Mouse (Mus musculus) heart, postnatal 36 days (tissue): Measurements from ENCODE around the gene Sirt7. TPM values are rescaled to one million over a fixed set of nuclear protein-coding genes. Genes with fewer than 3 reads are reported as not detected.

Source experiments
- DNase-seq, 2 experiments: peaks; one replicate each; pipeline ENCODE4 v3.0.0; 2021 to 2022
- intact Hi-C: fragments of 180-260 bp; cut with DNase I; formaldehyde crosslinking; loops from one replicate; pipeline ENCODE4 v1.15.1; 2025
- total RNA-seq, 2 experiments: library from RNA; stranded (reverse); gene quantifications; 2 replicates each; pipeline ENCODE4 v1.2.3; 2021

Sirt7 gene
- 10 to 100 TPM; 10.0 to 10.1 TPM for total RNA-seq

DNA sequence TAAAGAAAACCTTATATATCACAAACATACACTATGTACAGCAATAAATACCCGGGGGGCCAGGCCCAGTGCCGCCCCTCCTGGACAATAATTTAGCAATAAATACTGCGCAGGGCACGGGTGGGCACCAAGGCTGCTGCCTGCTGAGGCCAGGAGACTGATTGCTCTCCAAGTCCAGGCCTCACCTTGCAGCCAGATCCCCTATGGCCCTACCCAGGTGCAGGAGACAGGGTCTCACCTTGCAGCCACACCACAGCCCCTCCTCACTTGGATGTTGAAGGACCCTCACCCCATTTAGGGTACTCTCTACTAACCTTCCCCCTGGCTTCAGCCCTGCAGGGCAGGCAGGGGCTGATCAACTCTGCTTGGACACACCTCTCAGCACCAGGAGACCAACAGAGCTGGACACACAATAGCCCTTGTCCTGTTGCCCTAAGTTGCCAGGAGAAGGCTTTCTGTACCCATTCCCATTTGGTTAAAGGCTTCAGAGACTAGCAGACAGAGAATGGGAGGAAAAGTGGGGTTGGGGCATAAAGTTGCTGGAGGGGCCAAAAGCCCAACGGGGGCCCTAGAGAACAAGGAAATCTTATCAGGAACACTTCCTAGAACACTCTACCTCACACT lies at the start of gene Sirt7:
Sirt7 (minus strand) TSS at position 89 of the 624 bp plus-strand sequence.
- DNase-seq, result no peak
- intact Hi-C loops, result loop anchor here (5.0 kb wide), 1 partner anchor 47 kb away; the partner anchor contains the start of gene Aspscr1

DNA sequence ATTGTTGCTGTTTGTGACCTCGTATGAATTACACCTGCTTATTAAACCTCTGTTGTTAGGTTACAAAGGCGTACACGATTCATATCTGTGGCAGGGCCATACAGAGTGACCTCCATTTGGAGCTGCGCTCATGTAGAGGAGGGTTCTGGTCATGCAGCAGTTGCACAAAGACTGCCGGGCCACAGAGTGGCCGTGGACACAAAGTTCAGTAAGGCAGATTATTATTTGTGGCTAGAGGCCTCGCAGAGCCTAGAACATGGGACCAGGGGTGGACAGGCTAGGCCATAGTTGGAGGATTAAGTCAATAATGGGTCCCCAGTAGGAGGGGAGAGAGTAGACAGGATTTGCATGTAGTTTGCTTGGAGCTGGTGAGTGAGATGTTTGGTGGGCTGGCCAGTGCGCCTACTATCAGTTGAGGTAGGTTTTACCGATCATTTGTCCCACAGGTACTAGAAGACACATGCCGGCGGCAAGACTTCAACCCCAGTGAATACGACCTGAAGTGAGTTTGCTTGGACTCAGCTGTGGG lies 48.6 kb upstream of the Sirt7 start:
- no peak for DNase-seq
- intact Hi-C loops, result loop anchor here (5.0 kb wide), 2 partner anchors 46 to 181 kb away; partner anchors contain the start of genes Sirt7 and Slc25a10

- DNase-seq, result peak; percentile 95 to 98
- intact Hi-C loops, result loop anchor here (5.0 kb wide), 2 partner anchors 46 to 181 kb away; partner anchors contain the start of genes Sirt7 and Slc25a10
These were observed 47.9 kb upstream of the Sirt7 start, which contains the start of gene Aspscr1 for GRCm38 (mm10) chr11:120672687-120673593. Aspscr1 (plus strand) TSS chr11:120672973.

GRCm38 (mm10) chr11:120666617-120667016 lies 41.6 kb upstream of the Sirt7 start:
- DNase-seq, result no peak
- intact Hi-C loops, result no loop called here

DNA sequence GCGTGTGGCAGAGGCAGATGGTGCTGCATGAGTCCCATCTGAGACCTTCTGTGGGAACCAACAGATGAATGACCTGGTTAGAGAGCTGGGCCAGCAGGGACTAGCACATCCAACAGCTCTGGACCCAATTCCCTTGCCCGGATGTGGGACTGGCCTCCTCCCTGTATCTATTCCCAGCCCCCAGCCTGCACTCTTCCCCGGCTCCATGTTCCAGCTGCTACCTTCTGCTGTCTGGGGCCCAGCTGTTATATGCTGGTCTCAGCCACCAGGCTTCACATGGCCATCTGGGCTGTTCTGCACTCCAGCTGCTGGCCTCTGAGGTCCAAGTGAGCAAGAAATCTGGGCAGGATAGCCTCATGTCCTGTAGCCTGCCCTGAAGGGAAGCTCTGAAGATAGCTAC lies 40.4 kb upstream of the Sirt7 start:
- peak; percentile 59 for DNase-seq
- intact Hi-C loops, result no loop called here

- DNase-seq, result no peak
- intact Hi-C loops, result no loop called here
These were observed 38.7 kb upstream of the Sirt7 start for GRCm38 (mm10) chr11:120663714-120664113.

DNA sequence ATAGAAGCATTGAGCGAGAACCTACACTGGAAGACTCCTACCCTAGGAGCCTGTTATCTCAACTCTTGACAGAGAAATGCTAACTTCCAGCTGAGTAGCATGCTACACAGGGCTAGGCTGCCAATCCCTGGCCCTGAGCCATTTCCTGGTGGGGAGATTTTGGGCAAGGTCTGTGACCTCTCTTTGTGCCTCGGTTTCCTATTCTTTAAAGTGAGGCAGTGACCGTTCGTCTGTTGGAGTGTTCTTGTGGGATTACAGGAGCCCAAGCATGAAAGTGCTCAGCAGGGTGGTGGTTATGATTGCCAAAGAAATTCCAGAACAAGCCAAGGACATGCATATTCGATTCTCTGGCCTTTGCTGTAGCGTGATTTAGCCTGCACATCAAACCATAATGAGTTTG lies 37.7 kb upstream of the Sirt7 start:
- no peak for DNase-seq
- intact Hi-C loops, result no loop called here

DNA sequence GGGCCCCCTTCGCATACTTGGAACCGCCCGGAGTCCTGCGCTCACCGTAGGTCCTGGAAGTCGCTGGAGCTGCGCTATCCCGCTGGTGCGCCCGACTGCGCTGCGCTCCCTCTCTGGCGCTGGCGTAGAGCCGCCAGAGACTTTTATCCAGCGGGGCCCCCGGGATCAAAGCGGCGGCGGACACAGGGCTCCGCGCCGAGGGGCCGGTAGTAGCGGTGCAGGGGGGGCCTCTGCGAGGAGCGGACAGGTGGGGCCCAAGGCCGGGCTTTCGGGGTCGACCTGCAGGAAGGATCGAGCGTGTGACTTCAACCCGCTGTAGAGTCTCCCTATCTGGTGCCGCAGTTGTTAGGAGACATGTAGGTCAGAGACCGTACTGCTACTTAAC lies 36.0 kb upstream of the Sirt7 start, which contains the start of gene Notum:
Notum (minus strand) TSS at position 100 of the 385 bp plus-strand sequence.
- DNase-seq, result no peak
- intact Hi-C loops, result no loop called here

DNA sequence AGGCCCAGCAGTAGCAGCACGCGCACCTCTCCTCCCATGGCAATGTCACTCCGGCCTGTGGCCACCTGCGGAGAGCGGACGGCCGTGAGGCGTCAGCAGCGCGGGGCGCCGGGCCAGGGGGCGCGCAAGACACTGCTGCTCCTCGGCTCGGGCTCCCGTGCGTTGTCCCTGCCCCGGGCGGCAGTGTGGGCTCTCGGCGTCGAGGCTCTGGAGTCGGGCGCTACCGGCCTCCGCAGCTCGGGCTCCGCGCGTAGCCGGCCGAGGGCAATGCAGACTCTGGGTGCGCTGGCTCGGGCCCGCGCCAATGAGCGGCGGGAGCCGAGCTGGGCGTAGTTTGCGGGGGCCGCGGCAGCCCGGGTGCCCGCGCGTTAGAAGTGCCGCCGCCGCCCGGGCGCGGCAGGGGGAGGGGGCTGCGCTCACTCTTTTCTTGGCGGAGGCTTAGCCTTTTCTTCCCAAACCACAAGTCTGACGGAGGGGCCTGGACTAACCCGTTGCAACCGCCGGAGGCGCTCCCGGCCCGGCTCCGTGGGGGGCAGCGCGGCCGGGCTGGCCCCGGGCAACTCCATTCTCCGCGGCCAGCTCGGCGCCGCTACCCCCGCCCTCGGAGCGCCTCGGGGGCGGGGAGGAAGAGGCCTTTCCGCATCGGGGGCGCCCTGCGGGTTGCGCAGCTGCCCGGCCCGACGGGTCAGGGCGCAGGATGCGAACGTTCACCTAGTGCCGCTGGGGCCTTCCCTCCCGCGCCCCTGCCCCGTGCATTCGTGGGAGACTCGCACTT lies 35.4 kb upstream of the Sirt7 start:
- intact Hi-C loops, result no loop called here
- DNase-seq, result peak in 1 of 2 experiments; percentile 37

DNA sequence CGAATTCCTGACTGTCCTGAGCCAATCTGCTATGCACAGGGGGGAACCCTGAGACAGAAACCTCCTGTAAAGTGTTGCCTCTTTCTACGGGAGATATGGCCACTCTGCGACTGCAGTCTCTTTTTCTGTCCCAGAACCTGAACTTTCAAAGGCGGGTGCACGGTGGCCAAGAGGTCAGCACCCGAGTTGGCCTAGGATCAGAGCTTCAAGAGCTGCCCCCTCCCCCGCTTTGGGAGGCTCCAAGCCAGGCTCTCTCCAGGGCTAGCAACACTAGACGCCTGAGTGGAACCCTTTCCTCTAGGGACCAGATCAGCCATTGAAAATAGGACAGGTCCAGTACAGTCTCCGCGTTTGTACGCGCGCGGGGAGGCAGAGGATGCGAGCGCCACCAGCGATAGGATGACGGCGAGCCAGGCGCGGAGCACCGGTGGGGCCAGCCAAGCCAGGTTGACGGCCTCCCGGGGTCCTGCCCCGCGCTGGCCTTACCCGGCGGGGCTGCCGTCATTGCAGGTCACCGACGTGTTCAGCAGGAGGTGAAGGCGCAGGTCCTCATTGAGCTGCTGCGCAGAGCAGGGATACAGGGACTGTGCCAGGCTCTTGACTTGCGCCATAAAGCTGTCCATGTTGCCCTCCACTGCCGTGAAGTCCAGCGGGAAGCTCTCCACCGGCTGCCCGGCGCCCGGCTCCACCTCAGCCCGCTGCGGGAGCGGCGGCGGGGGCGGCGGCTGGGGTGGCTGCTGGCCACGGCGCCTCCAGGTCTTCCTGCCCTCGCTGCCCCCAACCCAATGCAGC lies 34.7 kb upstream of the Sirt7 start:
- no peak for DNase-seq
- intact Hi-C loops, result loop anchor here (1.0 to 2.0 kb wide), 2 partner anchors 53 to 117 kb away; no protein-coding TSS in a partner anchor

GRCm38 (mm10) chr11:120658876-120659410 lies 33.9 kb upstream of the Sirt7 start:
- DNase-seq, result peak; percentile 78 to 81
- intact Hi-C loops, result loop anchor here (1.0 to 2.0 kb wide), 2 partner anchors 53 to 118 kb away; no protein-coding TSS in a partner anchor

- no peak for DNase-seq
- intact Hi-C loops, result no loop called here
These were observed 32.3 kb upstream of the Sirt7 start for GRCm38 (mm10) chr11:120657301-120657700.

DNA sequence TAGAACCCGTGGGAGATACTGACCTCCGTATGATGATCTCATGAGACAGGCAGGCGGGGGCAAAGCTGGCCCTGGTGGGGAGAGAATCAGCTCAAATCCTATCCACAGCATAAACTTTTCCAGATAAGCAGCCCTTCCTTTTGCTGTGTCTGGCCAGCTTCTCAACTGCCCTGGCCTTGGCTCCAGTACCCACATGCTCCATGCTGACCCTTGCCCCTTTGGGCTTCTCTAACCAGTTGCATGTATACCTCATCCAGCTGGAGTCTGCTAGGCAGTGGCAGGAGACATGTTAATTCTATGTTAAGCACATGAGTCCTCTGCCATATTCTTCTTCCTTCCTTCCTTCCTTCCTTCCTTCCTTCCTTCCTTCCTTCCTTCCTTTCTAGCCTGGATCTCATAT lies 29.7 kb upstream of the Sirt7 start:
- DNase-seq, result no peak
- intact Hi-C loops, result no loop called here

GRCm38 (mm10) chr11:120651872-120652271 lies 26.8 kb upstream of the Sirt7 start:
- intact Hi-C loops, result no loop called here
- no peak for DNase-seq

DNA sequence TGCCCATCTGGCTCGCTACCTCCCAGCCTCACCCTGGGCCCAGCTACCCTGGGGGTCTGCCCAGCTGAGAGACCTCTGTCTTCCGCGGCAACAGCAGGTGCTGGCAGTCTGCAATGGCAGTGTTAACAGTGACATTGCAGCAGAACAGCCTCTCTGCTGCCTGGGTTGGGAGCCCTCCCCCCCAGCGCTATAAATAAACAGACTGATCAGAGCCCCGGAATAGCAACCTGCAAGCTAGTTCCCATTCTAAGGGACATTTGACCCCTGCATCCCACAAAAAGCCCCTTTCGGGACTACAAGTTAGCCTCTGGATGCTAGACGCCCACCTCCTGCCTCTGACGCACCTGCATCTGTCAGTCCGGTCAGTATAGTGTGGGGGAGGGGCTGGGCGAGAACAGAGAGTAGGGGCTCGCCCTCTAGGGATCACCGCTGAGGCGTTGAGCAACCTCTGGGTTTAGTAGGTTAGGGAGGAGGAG lies 23.0 kb upstream of the Sirt7 start, which contains the start of gene Myadml2:
Myadml2 (minus strand) TSS at position 158 of the 476 bp plus-strand sequence.
- DNase-seq, result peak in 1 of 2 experiments; percentile 66
- intact Hi-C loops, result no loop called here

DNA sequence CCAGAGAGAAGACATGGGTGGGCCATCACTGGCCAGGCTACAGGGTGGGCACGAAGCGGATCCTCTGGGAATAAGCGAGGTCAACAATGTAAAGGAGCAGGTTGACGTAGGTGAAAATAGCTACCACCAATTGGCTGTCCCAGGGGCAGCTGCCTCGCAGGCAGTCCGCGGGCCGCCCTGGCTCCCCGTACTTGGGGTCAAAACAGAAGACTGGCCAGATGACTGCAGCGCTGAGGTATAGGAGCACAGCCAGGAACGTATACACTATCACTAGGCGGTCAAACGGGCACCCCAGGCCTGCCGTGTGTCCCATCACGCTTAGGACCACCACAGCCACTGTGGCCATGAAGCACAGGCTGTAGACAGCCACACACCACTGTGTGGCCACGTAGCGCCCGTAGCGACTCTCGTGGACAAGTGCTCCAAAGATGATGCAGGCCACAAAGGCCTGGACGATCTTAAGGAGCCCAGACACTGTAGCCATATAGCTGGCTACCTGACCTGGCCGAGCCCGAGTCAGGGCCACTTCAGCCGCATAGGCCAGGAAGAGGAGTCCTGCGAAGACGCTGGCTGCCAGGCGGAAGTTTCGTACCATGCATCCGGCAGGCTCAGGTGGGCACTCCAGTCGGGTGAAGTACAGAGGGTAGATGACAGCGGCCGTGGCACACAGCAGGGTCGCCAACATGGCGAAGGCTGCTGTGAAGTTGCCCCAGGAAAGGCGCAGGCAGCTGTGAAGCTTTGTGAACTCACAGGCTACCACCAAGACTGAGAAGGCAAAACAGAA lies 22.2 kb upstream of the Sirt7 start:
- DNase-seq, result no peak
- intact Hi-C loops, result no loop called here

DNA sequence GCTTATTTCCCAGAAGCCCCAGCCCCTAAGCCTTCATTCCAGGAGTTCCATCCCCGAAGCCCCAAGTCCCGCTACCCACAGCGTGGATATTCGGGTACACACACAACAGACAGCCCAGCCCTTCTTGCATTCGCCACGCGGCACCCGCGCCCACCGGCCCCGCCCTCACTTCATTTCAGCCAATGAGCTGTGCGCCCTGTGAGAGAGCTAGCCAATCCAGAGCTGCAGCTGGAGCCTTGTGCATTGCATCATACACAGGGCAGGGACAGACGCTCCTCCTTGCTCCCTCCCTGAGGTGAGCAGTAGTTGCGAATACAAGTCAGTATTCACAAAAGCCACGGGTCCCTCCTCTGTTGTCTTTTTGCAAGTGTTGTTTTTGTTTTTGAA lies 18.6 kb upstream of the Sirt7 start, which contains the start of gene Pycr1:
Pycr1 (minus strand) TSS at position 169 of the 387 bp plus-strand sequence.
- DNase-seq, result peak; percentile 90 to 92
- intact Hi-C loops, result no loop called here
